Mouse (Mus musculus) cerebellum, postnatal 14 days (tissue): ENCODE measurements around the gene Gucd1.
"Not testable (repeated sequence)": the region's sequence is repeated elsewhere in the genome, so short reads cannot be mapped to it uniquely, and the experiment has no call there.

Experiments
- DNase-seq, 2 experiments: peaks; one replicate each; pipeline ENCODE4 v3.0.0; 2021; ENCODE audit warnings: mixed read lengths in 2 of 2

Gucd1 gene

DNA sequence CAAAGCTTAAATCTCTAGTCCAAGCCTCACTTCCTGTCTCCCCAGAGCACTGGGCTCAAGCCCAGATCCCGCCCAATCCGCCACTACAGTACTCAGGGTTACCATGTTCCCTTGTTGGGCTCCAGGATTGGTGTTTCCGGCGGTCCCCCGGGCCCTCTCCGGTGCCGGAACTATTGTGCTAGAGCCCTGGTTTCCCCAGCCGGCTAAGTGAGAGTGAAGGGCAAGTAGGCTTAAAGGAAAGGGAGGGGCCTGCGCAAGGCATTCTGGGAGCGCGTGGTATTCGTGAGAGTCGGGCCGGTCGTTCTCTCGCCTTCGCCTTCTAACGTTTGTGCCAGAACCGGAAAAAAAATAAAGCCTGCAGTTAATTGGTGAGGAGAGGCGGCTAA lies at the start of gene Gucd1:
Gucd1 (minus strand) TSS at position 215 of the 386 bp plus-strand sequence.
- DNase-seq = peak; percentile 98 to 99

- DNase-seq = not testable (repeated sequence)
Measured at GRCm38 (mm10) chr10:75566765-75567164, 49.0 kb upstream of the Gucd1 start.

- no peak for DNase-seq
Measured at GRCm38 (mm10) chr10:75566321-75566720, 48.5 kb upstream of the Gucd1 start.

DNA sequence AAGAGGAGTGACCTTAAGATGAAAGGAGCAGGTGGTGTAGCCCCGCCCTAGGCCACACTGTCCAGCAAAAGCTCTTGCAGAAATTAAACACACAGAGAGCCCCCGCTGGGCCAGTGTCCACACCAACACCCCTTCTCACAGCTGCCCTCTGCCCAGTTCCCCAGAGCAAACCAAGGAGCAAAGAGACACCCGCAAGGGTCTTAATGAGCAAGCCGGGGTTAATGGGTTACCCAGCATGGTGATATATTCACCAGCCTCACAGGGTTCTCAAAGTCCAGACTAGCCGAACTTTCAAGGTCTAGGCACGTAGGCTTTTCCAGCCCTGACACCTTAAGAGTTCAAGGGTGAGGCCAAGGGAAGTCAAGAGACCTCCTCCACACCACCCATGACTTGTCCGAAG lies 48.1 kb upstream of the Gucd1 start:
- DNase-seq = no peak

GRCm38 (mm10) chr10:75565436-75565835 lies 47.7 kb upstream of the Gucd1 start:
- no peak for DNase-seq

DNA sequence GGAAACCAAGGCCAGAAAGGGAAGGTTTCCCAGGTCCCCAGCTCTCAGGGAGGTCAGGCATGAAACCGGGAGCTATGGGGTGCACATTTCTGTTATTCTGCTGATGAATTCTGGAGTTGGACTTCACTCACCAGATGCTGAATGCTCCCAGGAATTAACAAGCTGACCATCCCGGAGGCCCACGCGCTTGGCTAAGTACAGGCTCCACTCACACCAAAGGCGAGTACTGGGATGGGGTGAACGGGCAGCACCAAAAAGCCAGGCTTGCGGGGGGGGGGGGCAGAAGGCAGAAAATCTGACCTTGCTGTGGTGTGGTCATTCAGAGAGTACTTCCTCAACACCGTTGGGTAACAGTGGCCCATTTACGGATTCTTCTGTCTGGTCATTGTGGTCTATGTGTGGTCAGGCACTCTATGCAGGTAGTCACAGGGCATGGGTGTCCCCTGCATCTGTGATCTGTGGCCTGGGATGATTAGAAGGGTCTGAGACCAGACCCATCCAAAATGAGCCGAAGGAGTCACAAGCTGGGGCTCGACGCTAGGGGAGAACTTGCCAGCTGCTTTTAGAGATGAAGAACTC lies 47.0 kb upstream of the Gucd1 start:
- DNase-seq = no peak

GRCm38 (mm10) chr10:75562596-75562995 lies 44.8 kb upstream of the Gucd1 start:
- no peak for DNase-seq

- peak; percentile 65 to 74 for DNase-seq
Measured at GRCm38 (mm10) chr10:75561071-75561654, 43.4 kb upstream of the Gucd1 start, which contains the start of gene Ggt1. Ggt1 (plus strand) TSS chr10:75561604.

DNA sequence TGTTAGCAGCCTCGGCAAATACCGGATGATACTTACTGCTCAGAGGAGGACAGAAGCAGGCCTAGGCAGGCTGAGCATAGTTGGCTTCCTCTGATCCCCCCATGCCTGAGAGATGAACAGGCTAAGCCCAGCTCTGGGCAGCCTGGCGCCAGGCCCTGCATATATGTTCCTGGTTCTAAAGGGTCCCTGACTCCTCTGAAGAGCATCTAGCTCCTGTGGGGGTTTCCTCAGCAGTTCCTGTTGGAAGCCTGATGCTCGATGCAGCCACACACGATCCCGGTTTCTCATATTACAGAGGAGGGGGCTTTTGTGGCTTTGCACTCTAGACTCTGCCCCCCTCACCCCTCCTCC lies 42.8 kb upstream of the Gucd1 start:
- no peak for DNase-seq

- DNase-seq = peak; percentile 83 to 88
Measured at GRCm38 (mm10) chr10:75559676-75560548, 42.1 kb upstream of the Gucd1 start, which contains the start of gene Lrrc75b. Lrrc75b (minus strand) TSS chr10:75560330.

DNA sequence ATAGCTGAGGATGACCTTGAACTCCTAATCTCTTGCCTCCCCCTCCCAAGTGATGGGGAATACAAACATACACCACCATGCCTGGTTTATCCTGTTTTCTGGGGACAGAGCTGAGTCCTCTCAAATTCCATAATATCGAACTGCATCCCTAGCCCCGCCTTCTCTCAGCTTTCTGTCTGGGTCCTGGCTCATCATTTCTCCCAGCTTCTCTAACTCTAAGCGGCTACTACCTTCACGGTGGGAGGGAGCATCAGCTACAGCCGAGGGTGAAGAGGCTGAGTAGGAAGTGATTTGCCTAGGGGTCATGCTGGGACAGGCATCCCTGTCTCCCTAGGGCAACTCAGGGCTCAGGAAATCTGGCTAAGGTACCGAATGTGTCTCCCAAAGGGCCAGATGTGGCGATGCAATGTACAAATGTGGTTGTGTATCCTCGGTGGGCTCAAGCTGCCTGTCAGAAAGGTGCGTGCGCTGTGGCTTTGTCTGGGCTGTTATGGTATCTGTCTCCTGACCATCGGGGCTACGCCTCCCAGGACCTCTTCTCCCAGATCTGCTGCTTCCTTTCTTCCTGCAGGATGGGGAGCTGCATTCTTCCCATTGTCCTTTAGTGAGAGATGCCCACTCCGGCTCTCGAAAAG lies 41.4 kb upstream of the Gucd1 start:
- no peak for DNase-seq

DNA sequence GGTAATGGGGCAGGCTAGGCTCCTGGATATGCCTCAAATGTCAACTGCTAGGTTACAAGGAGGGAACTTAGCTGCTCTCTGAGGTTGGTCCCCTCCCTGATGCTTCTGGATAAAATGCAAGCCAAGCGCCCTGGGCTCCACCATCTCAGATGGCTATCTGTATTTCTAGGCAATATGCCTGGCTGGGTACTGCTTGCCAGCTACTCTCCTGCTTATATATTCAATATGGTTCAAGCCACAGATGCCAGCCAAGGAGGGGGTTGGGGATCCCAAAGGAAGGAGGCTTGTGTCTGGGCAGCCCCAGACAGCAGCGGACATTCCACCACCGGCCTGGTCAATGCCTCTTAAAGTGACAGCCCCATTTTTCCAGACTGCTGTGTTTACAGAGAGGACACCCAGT lies 40.7 kb upstream of the Gucd1 start:
- peak; percentile 87 to 91 for DNase-seq

- DNase-seq = peak; percentile 71 to 76
Measured at GRCm38 (mm10) chr10:75556026-75556425, 38.3 kb upstream of the Gucd1 start.

DNA sequence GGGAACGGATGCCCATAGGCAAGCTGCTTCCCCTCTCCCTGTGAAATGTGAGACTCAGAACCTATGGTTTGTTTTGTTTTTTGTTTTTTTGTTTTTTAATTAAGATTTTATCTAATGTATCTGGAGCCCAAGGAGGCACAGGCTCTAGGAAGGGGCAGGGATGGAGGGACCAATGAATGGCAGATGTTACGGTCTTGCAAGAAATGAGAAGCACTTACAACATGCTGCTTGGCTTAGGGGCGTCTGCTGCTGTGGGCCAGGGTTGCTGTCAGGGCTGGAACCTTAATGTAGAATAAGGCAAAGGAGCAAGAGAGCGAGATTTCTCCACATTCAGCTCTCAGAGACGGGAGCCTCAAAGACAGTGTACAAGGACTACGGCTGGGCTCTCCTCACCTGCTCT lies 37.8 kb upstream of the Gucd1 start:
- DNase-seq = no peak

DNA sequence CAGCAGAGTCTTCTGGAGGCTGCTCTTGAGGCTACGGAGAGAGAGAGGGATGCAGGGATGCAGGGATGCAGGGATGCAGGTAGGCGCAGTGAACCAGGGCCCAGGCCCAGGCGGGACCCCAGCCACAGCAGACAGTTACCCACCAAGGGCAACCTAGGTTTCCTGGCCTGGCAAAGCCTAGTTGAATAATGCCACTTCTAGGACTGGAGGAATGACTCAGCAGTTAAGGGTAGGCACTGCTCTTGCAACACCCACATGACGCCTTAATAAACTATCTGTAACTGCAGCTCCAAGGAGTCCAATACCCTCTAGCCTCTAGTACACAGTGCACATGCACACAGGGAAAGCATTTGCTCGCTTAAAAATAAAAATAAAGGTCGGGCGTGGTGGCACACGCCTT lies 36.3 kb upstream of the Gucd1 start:
- no peak for DNase-seq

DNA sequence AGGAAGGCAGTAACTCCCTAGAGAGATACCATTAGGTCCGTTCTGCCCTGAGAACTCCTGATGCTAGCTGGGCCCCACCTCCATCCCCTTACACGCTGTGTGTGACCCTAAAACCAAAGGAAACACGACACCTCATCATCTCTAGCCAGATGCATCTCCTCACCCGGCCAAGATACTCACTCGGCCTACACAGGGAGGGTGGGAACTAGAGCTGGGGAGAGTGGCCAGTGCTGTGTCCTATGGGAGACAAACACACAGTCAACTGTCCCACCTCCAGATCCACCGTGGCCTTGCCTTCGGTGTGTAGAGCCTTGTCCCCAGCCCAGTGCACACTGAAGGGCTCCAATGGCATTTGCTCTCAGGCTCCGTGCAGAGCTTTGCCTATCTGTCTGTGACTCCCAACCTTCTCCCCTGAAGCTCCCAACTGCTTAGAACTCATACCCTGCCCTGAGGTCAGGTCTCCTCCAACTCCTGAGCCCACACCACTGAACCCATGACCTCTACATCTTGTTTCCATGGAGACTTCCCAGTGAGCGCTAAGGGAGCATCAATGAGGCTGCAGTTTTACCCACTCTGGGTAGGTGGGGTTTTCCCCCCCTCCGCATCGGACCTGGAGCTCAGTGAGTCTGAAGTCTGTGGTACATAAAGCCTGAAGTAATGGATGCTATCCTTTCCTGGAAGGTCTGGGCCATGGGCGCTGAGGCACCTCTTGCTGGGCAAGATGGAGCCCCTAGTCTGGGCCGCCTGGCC lies 35.1 kb upstream of the Gucd1 start:
- no peak for DNase-seq

DNA sequence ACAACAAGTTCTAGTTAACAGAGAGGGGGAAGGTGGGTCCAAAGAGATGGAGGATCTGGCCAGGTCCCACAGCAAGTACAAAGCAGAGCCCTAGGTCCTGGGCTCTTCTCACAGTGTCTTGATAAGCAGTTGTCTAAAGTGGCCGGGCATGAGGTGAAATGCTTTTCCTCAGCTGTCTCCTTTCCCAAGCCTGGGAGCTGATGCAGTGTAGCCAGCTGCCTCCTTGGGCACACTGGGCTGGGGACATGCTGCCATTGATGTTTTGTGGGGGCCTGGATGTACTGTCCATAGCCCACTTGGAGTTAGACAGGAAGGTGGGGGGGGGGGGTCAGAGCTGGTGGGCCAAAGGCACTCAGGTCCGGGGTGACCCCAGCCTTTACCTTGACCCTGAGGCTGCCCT lies 34.3 kb upstream of the Gucd1 start:
- DNase-seq = no peak

DNA sequence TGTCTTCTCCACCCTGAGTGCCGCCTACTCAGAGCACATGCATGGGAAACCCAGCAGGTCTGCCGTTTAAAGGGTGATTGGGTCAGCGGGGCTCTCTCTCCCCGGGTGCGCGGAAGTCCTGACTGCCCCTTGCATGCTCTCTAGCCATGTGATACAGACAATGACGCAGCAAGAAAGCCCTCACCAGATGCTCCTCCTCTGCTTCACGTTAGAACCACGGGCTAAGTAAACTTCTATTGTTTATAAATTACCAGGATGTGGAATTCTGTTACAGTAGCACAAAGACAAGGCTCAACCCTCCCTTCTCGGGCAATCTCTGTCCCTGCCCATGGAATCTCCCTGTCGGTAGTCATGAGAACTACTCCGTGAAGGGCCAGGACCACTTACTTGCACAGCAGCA lies 33.4 kb upstream of the Gucd1 start:
- DNase-seq = no peak

GRCm38 (mm10) chr10:75549886-75550285 lies 32.1 kb upstream of the Gucd1 start:
- no peak for DNase-seq

GRCm38 (mm10) chr10:75548486-75548885 lies 30.7 kb upstream of the Gucd1 start:
- no peak for DNase-seq

DNA sequence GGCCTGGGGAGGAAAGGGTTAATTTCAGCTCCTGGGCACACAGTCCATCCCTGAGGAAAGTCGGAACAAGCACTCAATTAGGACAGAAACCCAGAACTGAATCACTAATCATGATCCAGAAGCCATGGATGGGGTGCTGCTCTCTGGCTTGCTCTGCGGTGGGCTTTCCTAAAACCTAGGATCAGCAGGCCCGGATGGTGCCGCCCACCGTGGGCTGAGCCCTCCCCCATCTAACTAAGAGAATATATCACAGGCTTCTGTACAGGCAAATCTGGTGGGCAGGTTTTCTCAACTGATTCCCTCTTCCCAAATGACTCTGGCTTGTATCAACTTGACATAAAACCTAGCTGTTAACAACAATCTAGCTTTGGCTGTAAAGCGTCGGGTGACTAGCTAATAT lies 30.1 kb upstream of the Gucd1 start:
- no peak for DNase-seq

- no peak for DNase-seq
Measured at GRCm38 (mm10) chr10:75536123-75536522, 18.4 kb upstream of the Gucd1 start.

GRCm38 (mm10) chr10:75535423-75535822 lies 17.7 kb upstream of the Gucd1 start:
- DNase-seq = no peak
